Mouse (Mus musculus) T-cell, adult 2 months (primary cell): ENCODE data around the gene Chek1.

Experiments used
- DNase-seq: peaks from one replicate; pipeline ENCODE4 v3.0.0; 2022; ENCODE audit warnings: low spot score

The Chek1 gene

DNA sequence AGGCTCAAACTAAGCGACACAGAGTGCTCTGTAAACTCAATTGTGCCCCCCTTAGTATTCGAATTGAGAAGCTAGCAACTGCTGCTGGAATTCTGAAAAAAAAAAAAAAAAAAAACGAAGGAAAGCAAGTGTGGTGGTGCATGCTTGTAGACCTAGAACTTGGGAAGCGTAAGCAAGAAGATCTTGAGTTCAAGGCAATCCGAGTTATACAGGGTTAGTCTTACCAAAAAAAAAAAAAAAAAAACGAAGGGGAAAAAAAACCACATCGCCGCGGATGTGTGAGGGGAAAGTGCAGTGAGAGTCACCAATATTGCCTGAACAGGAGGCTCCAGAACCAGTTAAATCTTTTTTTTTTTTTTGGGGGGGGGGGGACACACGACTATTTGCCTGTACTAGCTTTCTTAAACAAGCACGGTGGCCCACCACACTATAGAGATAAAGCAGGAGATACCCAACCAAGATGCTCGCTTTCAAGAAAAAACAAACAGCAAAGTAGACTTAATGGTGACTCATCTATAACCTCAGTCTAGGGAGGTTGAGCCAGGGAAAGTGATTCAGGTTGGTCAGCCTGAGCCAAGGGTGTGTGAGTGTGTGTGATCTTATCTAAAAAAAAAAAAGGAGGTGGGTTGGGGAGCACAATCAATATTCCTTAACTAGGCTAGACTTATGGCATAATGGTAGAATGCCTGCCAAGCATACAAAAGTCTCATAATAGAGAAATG is at the start of gene Chek1:
Chek1 (minus strand) TSS at position 32 of the 722 bp plus-strand sequence.
- no peak for DNase-seq

DNA sequence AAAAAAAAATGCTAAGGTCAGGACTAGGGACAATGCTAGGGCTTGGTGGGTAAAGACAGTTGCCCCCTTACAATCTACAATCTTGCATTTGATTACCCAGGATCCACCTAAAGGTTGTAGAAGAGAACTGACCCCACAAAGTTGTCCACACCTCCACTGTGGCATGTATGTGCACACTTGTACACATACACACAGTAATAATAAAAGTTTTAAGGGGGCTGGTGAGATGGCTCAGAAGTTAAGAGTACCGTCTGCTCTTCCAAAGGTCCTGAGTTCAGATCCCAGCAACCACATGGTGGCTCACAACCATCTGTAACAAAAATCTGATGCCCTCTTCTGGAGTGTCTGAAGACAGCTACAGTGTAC is 42.2 kb upstream of the Chek1 start:
- no peak for DNase-seq

DNA sequence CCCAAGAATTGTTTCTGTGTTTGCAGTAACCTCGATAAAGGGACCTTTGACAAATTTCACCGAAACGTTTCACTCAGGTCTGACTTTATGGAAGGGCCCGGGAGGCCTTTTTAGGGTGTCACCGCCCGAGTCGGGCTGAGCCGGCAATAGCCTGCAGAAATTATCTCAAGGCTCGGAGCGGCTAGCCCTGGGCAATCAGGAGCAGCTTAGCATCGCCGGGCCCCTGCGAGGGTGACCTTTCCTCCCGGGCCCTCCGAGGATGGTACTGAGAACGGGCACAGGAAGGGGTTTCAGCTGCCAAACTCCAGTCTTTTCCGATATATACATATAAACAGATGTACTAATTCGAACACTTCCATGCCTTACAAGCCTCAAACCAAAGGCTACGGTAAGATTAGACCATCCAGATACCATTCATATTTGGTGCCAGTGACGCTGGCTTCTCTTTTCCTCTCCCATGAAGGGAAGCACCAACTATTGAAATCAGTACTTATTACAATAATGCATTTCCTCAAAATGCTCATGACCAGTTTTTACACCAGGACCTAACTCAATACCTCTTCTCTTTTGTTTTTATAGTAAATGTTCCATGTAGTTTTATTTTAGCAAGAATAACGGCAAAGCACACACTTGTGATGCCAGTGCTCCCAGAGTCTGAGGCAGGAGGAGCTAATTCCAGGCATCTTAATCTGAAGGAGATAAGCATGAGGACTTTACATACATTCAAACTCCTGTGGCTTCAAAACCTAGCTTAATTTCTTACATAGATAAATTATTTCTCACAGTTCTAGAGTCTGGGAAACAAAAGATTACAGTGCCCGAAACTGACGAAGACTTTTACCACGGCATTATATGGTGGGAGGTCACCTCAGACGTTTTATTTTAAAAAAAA is 41.5 kb upstream of the Chek1 start:
- no peak for DNase-seq

DNA sequence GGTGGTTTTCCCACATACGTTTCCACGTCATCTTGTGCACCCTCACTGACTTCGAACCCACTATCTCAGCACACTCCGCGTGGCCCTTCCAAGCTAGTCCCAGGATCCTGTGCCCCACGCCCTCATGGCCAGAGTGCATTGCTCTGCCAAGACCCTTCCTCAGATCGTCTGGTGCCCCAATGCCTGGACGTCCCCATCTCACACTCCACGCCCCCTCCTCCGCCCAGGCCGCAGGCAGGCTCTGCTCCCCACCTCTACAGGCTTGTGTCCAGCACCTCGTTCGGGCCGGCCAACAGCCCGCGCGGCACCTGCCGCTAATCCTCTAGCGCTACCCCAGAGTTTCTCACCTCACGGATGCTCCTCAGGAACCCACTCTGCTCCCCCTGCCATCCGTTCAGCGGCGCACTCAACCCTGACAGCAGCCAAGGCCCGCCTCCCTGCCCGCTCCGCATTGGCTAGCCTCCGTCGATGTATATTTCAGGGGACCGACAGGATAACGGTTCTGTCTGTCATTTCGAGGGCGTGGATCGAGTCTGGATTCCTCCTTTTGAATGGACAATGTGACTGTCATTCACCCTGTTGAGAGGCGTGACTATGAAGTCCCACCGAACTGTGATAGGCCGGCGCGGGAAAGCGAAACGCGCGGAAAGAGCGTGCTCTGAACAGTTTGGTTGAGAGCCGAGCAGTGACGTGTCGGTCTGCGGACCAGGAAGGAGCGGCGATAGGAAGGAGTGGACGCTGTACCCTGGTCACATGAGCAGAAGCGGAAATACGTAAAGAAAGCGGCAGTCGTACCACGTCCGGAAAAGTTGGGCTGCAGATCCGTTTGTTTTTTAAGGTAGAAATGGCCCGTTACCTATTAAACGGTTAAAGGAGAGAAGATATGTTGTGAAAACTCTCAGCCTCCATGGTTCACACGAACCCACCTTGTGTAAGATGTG is 40.6 kb upstream of the Chek1 start, which contains the start of gene Stt3a:
Stt3a (minus strand) TSS at position 477 of the 941 bp plus-strand sequence.
- peak; percentile 99 for DNase-seq

- no peak for DNase-seq
These were observed 37.5 kb upstream of the Chek1 start for GRCm38 (mm10) chr9:36764378-36764777.

DNA sequence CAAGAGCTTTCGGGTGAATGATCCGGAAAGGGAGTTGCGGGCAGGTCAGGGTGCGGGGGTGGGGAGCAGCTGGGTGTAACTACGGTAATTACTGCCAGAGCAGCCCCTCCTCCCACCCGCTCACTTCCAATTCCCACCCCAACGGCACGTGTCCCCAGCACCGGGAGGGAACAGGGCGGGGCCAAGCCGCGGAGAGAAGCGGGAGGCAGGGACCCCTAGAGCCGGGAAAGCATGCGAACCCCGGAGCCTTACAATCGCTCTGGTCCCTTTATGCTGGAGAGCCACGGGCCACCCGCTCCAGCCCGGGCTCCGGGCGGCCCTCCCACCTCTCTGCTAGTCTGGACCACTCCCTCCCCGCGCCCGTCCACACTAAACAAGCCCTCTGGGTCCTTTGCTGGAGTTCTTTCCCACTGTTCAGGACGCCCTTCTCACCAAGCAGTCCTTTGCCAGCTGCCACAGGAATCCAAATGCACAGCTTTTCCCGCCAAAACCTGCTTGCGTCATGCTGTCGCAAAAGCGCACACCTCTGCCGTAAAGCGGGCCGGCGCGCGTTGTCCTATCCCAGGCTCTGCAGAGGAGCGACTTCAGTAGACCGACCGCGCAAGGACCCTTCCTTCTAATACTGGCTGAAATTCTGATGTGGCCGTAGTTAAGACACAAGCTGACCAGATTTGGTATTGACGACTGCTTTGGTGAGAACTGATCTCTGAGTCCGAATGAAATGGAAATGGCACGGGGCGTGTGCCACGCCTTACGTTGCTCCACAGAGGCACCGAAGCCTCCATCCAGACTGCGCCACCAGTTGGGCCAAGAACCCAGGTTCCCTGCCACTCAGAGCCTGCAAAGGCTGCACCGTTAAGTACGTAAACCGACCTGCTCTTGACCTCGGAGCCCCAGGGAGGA is 483 bp downstream of the Chek1 start:
- peak; percentile 83 for DNase-seq

- DNase-seq = no peak
These were observed 10.2 kb downstream of the Chek1 start for GRCm38 (mm10) chr9:36716624-36717023.

DNA sequence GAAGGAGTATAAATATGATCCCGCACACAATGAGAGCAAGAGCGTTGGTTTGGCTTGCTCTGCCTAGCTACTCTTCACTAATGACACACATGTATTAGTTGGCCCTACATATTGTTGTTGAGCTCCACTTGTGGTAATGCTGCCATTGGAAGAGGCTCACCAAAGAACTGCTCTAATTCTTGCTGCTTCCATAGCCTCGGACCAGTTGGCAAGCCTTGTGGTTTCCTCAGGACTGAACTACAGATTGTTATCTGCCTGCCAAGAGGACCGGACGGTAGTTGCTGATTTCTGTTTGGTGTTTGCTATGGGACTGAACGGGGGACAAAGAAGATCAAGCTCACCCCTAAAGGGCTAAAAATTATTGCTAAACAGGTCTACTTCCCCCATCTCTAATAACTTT is 19.6 kb downstream of the Chek1 start:
- no peak for DNase-seq

- DNase-seq = no peak
These were observed 20.9 kb downstream of the Chek1 start for GRCm38 (mm10) chr9:36705923-36706322.

GRCm38 (mm10) chr9:36694276-36694675 is 32.6 kb downstream of the Chek1 start:
- no peak for DNase-seq

- DNase-seq = no peak
These were observed 33.9 kb downstream of the Chek1 start, which contains the start of gene Acrv1 for GRCm38 (mm10) chr9:36692920-36693319. Gene Acrv1 (plus strand): TSS chr9:36693220.

DNA sequence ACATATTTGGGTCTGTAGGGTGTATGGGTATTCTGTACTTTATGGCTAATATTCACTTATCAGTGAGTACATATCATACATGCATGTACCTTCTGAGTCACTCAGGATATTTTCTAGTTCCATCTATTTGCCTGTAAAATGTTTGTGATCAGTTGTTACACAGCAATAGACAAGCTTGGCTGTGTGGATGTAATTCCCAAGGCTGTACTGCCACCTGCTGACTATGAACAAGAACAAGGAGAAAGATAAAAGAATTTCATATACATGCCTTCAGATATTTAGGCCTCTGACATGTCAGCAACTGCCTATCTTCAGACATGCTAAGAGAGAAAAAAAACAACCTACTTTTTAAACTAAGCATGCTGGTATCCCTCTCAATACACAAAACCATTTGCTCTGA is 39.5 kb downstream of the Chek1 start:
- DNase-seq = no peak

GRCm38 (mm10) chr9:36681424-36681823 is 45.4 kb downstream of the Chek1 start:
- no peak for DNase-seq
